Mouse (Mus musculus) liver, adult 2 months (tissue): ENCODE measurements around the gene Secisbp2. TPM values are rescaled to one million over a fixed set of nuclear protein-coding genes. Genes with fewer than 3 reads are reported as not detected.

ENCODE experiments used
- DNase-seq: peaks from one replicate; pipeline ENCODE4 v3.0.0-alpha.2; 2011; ENCODE audit warnings: low read depth, low spot score; ENCODE audit errors: extremely low read depth
- H3K27ac ChIP-seq: fragments of 200-500 bp; replicated peaks from 2 replicates; pipeline ENCODE4 v1.5.1; 2012; ENCODE audit warnings: low read depth, mild to moderate bottlenecking, control low read depth, inconsistent platforms, low read length; ENCODE audit not compliant: insufficient read depth
- H3K27me3 ChIP-seq: fragments of 200-500 bp; 2 replicates; pipeline ENCODE4 v1.6.1; 2012; ENCODE audit warnings: mild to moderate bottlenecking, moderate library complexity, low read length, inconsistent platforms; ENCODE audit not compliant: control insufficient read depth, insufficient read depth
- H3K36me3 ChIP-seq: fragments of 200-500 bp; 2 replicates; pipeline ENCODE4 v1.6.1; 2012; ENCODE audit warnings: low read length, inconsistent platforms; ENCODE audit not compliant: control insufficient read depth, insufficient read depth
- H3K4me1 ChIP-seq: fragments of 200-500 bp; 2 replicates; pipeline ENCODE4 v1.6.1; 2011; ENCODE audit warnings: low read length; ENCODE audit not compliant: control insufficient read depth, insufficient read depth
- H3K4me3 ChIP-seq: fragments of 200-500 bp; 2 replicates; pipeline ENCODE4 v1.5.1; 2011; ENCODE audit warnings: low read depth, mild to moderate bottlenecking, control low read depth, low read length, moderate library complexity; ENCODE audit not compliant: insufficient read depth
- H3K79me2 ChIP-seq: fragments of 200-500 bp; 2 replicates; pipeline ENCODE4 v1.6.1; 2012; ENCODE audit warnings: inconsistent platforms, mild to moderate bottlenecking, low read length, moderate library complexity; ENCODE audit not compliant: control insufficient read depth, insufficient read depth
- H3K9ac ChIP-seq: fragments of 200-500 bp; 2 replicates; pipeline ENCODE4 v1.6.1; 2012; ENCODE audit warnings: low read depth, mild to moderate bottlenecking, control low read depth, inconsistent platforms, low read length
- CTCF ChIP-seq: fragments of 200-500 bp; IDR thresholded peaks from 2 replicates; pipeline ENCODE4 v1.5.1; 2011; ENCODE audit warnings: low read depth, low read length, control low read depth
- POLR2A ChIP-seq: fragments of 200-500 bp; IDR thresholded peaks from 2 replicates; pipeline ENCODE4 v1.6.1; 2011; ENCODE audit warnings: low read length, control low read depth; ENCODE audit not compliant: insufficient read depth; ENCODE audit errors: extremely low read depth
- WGBS: fragments of 180-500 bp; shearing (Covaris S2); methylation state at CpG from one replicate; pipeline ENCODE4 v1.1.7; 2018; 5-methylcytosine and 5-hydroxymethylcytosine counted together
- polyA plus RNA-seq: library from polyadenylated mRNA; depleted of rRNA; stranded (reverse); fragments of >200 nt; gene quantifications from 2 replicates; pipeline ENCODE4 v1.2.3, GENCODE M21; 2012; rRNA removed
- total RNA-seq: library from RNA; depleted of rRNA; stranded (reverse); fragments of >200 nt; gene quantifications from 2 replicates; pipeline ENCODE4 v1.2.3, GENCODE M21; 2014; rRNA removed

Gene Secisbp2
- total RNA-seq, result 9.0 and 10.1 TPM in 2 replicates
- polyA plus RNA-seq, result 13.6 and 13.8 TPM in 2 replicates

DNA sequence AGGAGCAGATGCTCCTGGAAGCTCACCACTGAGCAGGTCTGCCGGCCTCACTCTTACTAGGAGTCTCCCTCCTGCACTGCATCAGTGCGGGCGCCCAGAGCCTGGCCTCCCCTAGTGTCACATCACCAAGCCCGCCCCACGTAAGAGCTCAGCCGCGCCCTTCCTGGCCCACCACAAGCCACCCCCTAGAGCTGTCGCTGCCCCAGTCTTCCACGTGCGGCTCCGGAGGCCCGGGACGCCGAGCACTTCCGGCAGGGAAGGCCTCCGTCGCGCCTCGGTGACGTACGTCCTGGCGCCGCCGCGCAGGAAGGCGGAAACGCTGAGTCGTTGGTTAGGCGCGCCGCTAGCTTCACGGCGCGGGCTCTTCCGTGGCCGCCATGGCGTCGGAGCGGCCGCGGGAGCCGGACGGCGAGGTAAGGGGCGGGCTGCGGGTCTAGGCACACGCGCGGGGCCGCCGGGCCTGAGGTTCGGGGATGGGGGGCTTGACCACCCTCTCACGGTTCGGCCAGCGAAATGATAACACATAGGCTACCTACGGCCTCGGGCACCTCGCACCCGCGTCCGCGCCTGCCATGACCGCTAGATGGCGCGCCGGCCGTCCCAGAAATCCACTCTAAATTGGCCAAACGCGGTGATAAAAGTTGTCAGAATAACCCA, at the start of gene Secisbp2:
TSS of gene Secisbp2 (plus strand) at position 290 of the 657 bp plus-strand sequence.
- H3K4me3 ChIP-seq, result peak within 1 kb of the TSS; percentile 96
- H3K27me3 ChIP-seq, result no peaks in the 10 kb centered on the region
- H3K79me2 ChIP-seq, result peaks cover 12% of the 10 kb centered on the region; the same call in 1 of the 2 replicates
- H3K36me3 ChIP-seq, result peaks cover 23% of the 10 kb centered on the region
- peak within 1 kb of the TSS; percentile 91 for H3K27ac ChIP-seq
- TF ChIP-seq CTCF (peak; percentile 86), POLR2A (peak; percentile 42; the same call in 1 of the 2 replicates)
- peaks cover 5% of the 10 kb centered on the region for H3K4me1 ChIP-seq
- peak; percentile 74 for DNase-seq
- H3K9ac ChIP-seq, result peak within 1 kb of the TSS; percentile 99
- under 1% methylated on average over 69 of the region's 69 CpGs for WGBS

DNA sequence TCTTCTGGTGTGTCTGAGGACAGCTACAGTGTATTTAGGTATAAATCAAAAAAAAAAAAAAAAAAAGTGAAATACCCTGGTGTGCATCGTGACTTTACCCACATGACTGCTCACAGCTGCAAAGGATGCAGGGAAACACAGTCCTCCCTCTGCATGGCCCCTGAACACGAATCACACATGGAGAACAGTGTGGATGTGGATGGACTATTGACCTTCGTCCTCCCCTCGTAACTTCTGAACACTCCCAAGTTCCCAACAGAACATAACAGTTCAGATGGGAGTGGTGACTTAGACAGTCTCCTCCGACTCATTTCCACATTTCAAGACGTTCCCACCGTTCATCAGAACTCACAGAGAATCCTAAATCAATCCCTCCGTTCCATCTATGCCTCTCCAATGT, 48.7 kb upstream of the Secisbp2 start:
- no peaks in the 10 kb centered on the region for H3K79me2 ChIP-seq
- H3K4me3 ChIP-seq, result no peak overlapping the region
- no peaks in the 10 kb centered on the region for H3K36me3 ChIP-seq
- TF ChIP-seq CTCF (no peak), POLR2A (no peak)
- no peaks in the 10 kb centered on the region for H3K27me3 ChIP-seq
- no peaks in the 10 kb centered on the region for H3K4me1 ChIP-seq
- H3K27ac ChIP-seq, result no peak overlapping the region
- 70% methylated on average over 8 of the region's 8 CpGs for WGBS
- H3K9ac ChIP-seq, result no peak overlapping the region
- DNase-seq, result no peak

DNA sequence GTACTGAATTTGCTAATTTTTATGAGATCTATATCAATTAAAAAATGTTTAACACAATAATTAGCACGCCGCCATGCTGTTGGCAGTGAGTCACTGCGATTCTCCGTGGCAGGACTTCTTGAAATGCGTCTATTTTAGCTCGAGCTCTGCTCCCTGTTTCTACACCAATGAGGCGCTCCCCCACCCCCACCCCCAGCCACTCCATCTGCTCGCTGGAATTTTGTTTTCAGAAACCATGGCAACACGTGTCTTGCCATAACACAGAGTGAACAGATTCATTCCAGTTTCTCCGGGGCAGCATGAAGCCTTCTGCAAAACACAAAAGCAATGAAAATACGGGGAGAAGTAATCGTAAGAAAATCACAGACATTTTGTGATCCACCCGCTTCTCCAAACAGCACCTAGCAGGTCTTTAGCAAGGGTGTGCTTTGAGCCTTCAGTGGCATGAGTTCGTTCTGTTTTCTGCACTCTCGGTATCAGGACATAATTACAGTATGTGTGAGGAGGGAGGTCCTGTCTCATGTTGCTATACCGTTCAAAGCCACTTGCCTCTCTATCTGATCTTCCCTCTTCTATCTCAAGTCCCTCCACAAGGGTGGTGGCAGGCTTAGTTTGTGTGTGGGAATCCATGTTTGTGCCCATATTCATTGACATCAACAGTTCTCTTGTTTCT, 48.1 kb upstream of the Secisbp2 start:
- 49% methylated on average over 16 of the region's 16 CpGs for WGBS
- no peak for TF ChIP-seq CTCF
- no peak for TF ChIP-seq POLR2A
- Histone ChIP-seq H3K27ac (no peak overlapping the region), H3K36me3 (no peaks in the 10 kb centered on the region), H3K4me1 (no peaks in the 10 kb centered on the region), H3K27me3 (no peaks in the 10 kb centered on the region), H3K4me3 (no peak overlapping the region), H3K9ac (no peak overlapping the region), H3K79me2 (no peaks in the 10 kb centered on the region)
- DNase-seq, result no peak

DNA sequence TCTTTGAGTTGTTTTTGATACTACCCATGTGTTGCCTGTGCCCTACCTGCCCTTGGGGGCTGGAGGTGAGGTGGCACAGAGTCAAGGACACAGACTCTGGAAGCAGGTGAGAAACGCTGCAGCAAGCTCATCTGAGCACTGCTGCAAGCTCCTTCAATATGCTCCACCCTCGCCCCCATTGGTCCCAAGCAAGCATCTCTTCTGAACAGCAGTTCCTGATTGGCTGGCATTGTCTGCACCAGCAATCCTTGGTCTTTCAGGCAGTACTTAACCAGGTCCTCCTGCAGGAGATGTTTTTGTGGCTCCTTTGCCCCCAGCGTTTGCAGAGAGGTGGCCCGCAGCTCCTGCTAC, 47.6 kb upstream of the Secisbp2 start:
- WGBS, result 52% methylated on average over 4 of the region's 4 CpGs
- no peaks in the 10 kb centered on the region for H3K36me3 ChIP-seq
- H3K79me2 ChIP-seq, result no peaks in the 10 kb centered on the region
- no peak overlapping the region for H3K9ac ChIP-seq
- no peak overlapping the region for H3K4me3 ChIP-seq
- DNase-seq, result no peak
- H3K27ac ChIP-seq, result no peak overlapping the region
- TF ChIP-seq CTCF (no peak), POLR2A (no peak)
- H3K4me1 ChIP-seq, result no peaks in the 10 kb centered on the region
- H3K27me3 ChIP-seq, result no peaks in the 10 kb centered on the region

DNA sequence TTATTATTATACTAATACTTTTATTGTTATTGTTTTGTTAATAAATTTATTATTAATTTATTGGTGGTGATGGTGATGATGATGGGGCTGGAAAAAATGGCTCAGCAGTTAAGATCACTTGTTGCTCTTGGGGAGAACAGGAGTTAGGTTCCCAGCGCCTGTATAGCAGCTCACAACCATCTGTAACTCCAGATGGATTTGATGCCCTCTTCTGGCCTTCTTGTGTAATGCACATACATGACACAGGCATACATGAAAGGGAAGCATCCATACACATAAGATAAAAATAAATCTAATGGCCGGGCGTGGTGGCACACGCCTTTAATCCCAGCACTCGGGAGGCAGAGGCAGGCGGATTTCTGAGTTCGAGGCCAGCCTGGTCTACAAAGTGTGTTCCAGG, 42.3 kb upstream of the Secisbp2 start:
- DNase-seq, result no peak
- Histone ChIP-seq H3K4me3 (no peak overlapping the region), H3K27ac (no peak overlapping the region), H3K36me3 (no peaks in the 10 kb centered on the region), H3K9ac (no peak overlapping the region), H3K4me1 (no peaks in the 10 kb centered on the region; the same call in 1 of the 2 replicates), H3K79me2 (no peaks in the 10 kb centered on the region), H3K27me3 (no peaks in the 10 kb centered on the region)
- TF ChIP-seq CTCF (no peak), POLR2A (no peak)
- WGBS, result 96% methylated on average over 7 of the region's 7 CpGs

DNA sequence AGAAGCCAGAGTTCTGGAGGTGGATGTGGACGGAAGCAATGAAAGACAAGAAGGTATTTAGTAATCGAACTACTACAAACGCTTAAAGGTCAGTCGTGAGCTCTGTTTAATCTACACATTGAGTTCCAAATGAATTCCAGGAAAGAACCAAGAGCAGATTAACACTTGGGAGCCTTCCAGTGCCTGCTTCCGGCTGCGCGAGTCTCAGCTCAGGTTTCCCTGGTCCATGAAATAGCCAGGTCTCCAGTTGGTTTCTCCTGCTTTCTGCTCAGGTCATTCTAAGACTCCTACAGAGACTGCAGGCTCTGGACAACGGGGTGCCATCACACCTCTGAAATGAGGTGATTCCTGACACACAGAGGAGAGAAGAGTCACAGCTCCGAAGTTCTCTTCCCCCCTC, 40.4 kb upstream of the Secisbp2 start:
- Histone ChIP-seq H3K4me3 (no peak overlapping the region), H3K79me2 (no peaks in the 10 kb centered on the region), H3K9ac (no peak overlapping the region), H3K27me3 (no peaks in the 10 kb centered on the region), H3K27ac (no peak overlapping the region), H3K36me3 (no peaks in the 10 kb centered on the region), H3K4me1 (peaks cover 2% of the 10 kb centered on the region; the same call in 1 of the 2 replicates)
- DNase-seq, result no peak
- WGBS, result 11% methylated on average over 9 of the region's 9 CpGs
- TF ChIP-seq POLR2A (no peak), CTCF (no peak)
